Mouse (Mus musculus) olfactory bulb, adult 2 months (tissue): ENCODE results near the gene Olfr819.
"Not testable (repeated sequence)": the region's sequence is repeated elsewhere in the genome, so short reads cannot be mapped to it uniquely, and the experiment has no call there.

Experiments
- CTCF ChIP-seq: fragments of 200-500 bp; IDR thresholded peaks from 2 replicates; pipeline ENCODE4 v1.5.1; 2012; ENCODE audit warnings: low read depth, mild to moderate bottlenecking, low read length, moderate library complexity; ENCODE audit not compliant: insufficient read depth
- POLR2A ChIP-seq: fragments of 200-500 bp; IDR thresholded peaks from 2 replicates; pipeline ENCODE4 v1.6.1; 2012; ENCODE audit warnings: mild to moderate bottlenecking, low read depth, low read length, moderate library complexity; ENCODE audit not compliant: insufficient read depth

GRCm38 (mm10) chr10:129966232-129966631 is 834 bp downstream of the Olfr819 start:
- not testable (repeated sequence) for TF ChIP-seq CTCF, POLR2A
